Mouse (Mus musculus) c-Kit-positive CD71-negative TER-119-negative erythroid progenitor cells, embryonic 14.5 days (primary cell): ENCODE results near the gene Nmrk2.
"Not testable (repeated sequence)": the region's sequence is repeated elsewhere in the genome, so short reads cannot be mapped to it uniquely, and the experiment has no call there.

Experiments
- DNase-seq: peaks from one replicate; pipeline ENCODE4 v3.0.0-alpha.2; 2013; ENCODE audit warnings: low read depth

Nmrk2 gene

GRCm38 (mm10) chr10:81201807-81202758, at the start of gene Nmrk2:
Nmrk2 (minus strand) TSS chr10:81202051.
- no peak for DNase-seq

- no peak for DNase-seq
These were observed 47.6 kb upstream of the Nmrk2 start for GRCm38 (mm10) chr10:81249442-81249841.

- no peak for DNase-seq
These were observed 46.0 kb upstream of the Nmrk2 start for GRCm38 (mm10) chr10:81247804-81248203.

GRCm38 (mm10) chr10:81245166-81245565, 43.3 kb upstream of the Nmrk2 start:
- no peak for DNase-seq

GRCm38 (mm10) chr10:81244595-81244994, 42.7 kb upstream of the Nmrk2 start:
- peak; percentile 63 for DNase-seq

GRCm38 (mm10) chr10:81244146-81244545, 42.3 kb upstream of the Nmrk2 start:
- no peak for DNase-seq

GRCm38 (mm10) chr10:81242021-81242420, 40.2 kb upstream of the Nmrk2 start:
- no peak for DNase-seq

- peak; percentile 69 for DNase-seq
These were observed 39.0 kb upstream of the Nmrk2 start for GRCm38 (mm10) chr10:81240876-81241275.

GRCm38 (mm10) chr10:81238618-81239017, 36.8 kb upstream of the Nmrk2 start:
- no peak for DNase-seq

GRCm38 (mm10) chr10:81236471-81237268, 34.8 kb upstream of the Nmrk2 start:
- no peak for DNase-seq

GRCm38 (mm10) chr10:81234206-81234605, 32.4 kb upstream of the Nmrk2 start:
- DNase-seq, result no peak

GRCm38 (mm10) chr10:81233226-81233585, 31.4 kb upstream of the Nmrk2 start:
- DNase-seq, result no peak

GRCm38 (mm10) chr10:81232580-81233225, 30.9 kb upstream of the Nmrk2 start, which contains the start of gene Zfr2:
Zfr2 (plus strand) TSS chr10:81233155.
- peak; percentile 79 for DNase-seq

- no peak for DNase-seq
These were observed 29.6 kb upstream of the Nmrk2 start for GRCm38 (mm10) chr10:81231436-81231835.

GRCm38 (mm10) chr10:81230438-81231332, 28.8 kb upstream of the Nmrk2 start, which contains the start of gene Atcay:
Atcay (minus strand) TSS chr10:81230833.
- no peak for DNase-seq

- DNase-seq, result no peak
These were observed 28.0 kb upstream of the Nmrk2 start for GRCm38 (mm10) chr10:81229735-81230437.

- not testable (repeated sequence) for DNase-seq
These were observed 21.9 kb upstream of the Nmrk2 start for GRCm38 (mm10) chr10:81223731-81224130.

GRCm38 (mm10) chr10:81221402-81222015, 19.7 kb upstream of the Nmrk2 start:
- peak; percentile 51 for DNase-seq

GRCm38 (mm10) chr10:81217964-81218363, 16.1 kb upstream of the Nmrk2 start:
- peak; percentile 65 for DNase-seq

GRCm38 (mm10) chr10:81217267-81217666, 15.4 kb upstream of the Nmrk2 start:
- not testable (repeated sequence) for DNase-seq
